Mouse (Mus musculus): Measurements from ENCODE around the gene D5Ertd579e. TPM values are rescaled to one million over a fixed set of nuclear protein-coding genes. Genes with fewer than 3 reads are reported as not detected.
A peak's percentile ranks its signal among the peaks of the same experiment; 100 is the strongest.

Gene D5Ertd579e
- total RNA-seq, 2 experiments from 2014 or later, result 90.2 to 105 TPM

DNA sequence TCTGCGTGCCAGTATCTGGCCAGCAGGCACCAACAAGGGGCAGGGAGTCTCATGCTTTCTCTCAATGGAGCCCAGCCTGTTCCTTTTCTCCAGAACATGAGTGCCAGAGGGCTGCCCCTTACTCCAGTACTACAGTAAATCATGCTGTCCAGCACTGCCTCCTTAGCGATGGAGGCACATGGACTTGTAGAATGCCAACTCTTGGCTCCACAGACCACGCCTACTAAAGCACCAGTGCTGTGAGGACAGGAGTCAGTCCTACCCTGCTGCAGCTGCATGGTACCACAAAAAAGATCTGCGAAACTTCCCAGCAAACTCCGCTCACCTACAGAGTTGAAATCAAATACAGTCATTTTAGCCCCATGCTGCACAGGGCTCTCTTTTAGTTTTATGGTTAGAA, 72.2 kb downstream of the D5Ertd579e start:
- DNase-seq (ENCODE audit: low spot score in 2 of 2), result no peak
- intact Hi-C loops (cut with DNase I), result no loop called here

DNA sequence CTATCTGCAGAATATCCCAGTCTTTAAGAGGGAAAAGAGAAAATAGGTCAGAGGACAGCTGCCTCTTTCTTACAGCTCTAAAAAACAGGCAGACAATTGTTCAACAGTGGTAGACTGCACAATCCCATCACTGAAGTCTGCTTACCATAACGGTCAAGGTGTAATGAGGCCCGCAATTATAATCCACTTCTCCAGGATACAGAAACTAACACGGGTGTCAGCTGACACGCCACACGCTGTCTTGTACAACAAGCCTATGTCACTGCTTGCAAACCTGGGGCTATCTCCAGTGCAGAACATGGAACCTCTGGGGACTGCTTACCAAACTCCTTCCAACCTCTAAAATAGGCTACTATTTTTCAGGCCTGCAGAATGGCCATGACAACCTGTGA, 74.8 kb downstream of the D5Ertd579e start:
- DNase-seq (ENCODE audit: low spot score in 2 of 2), result no peak
- intact Hi-C loops (cut with DNase I), result no loop called here

DNA sequence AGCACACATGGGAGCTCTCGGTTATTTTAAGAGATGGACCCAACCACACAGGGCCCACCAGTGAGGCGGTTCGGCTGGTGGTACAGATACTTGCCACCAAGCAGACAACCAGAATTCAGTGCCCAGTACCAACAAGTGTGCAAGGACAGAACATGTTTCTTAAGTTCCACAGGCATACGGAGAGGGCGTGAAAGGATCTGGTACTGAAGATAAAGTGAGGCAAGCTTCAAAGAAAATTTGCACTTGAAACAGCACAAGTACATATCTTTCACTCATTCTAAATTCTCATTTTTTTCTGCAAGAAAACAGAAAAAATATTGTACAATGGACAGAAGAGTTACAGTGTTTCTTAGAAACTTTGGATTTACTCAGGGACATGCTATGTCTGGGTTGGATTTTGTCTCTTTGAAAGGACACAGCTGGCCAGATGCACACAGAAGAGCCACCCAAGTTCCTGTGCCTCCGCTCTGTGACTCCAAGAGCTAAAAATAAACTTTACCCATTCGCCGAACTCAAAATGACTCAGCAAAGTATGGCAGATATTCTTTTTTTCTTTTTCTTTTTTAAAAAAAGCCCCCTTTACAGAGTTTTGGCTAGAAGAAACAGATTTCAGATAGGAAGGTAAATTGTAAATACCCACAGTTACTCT, 75.3 kb downstream of the D5Ertd579e start:
- no peak for DNase-seq (ENCODE audit: low spot score in 2 of 2)
- intact Hi-C loops (cut with DNase I), result no loop called here

DNA sequence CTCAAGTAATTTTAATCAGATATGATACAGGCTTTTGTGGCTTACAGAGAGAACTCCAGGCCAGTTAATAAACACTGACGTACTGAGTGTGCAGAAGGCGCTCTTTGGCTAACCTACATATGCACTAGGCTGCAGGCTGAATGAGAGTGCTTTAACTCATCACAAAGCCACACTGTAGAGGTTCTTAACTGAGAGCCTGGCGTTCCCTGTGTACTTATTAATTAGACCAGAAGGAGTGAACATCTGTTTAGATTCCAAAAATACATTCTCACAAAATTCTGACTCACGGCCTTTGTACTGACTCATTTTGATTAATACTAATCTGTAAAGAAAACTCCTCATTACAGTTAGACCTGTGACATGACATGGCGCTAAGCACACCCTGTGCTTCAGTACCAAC, 76.9 kb downstream of the D5Ertd579e start:
- no peak for DNase-seq (ENCODE audit: low spot score in 2 of 2)
- intact Hi-C loops (cut with DNase I), result no loop called here

DNA sequence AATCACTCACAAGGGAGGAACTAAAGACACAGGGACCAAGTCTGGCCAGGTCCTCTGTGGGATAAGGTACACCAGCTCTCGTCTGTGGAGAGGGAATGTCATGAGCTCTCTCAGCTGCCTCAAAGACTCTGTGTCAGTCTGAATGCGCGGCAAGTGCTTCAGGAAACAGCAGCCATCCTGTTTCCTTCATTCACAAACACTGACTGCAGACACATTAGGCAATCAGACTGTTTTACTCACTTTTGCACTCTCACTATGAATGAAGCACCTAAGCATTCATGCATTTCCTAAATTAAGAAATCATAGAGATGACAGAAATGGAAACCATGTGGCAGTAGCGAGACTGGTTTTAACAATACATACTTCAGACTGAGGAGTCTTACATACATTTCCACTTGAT, 77.5 kb downstream of the D5Ertd579e start:
- DNase-seq (ENCODE audit: low spot score in 2 of 2), result no peak
- intact Hi-C loops (cut with DNase I), result no loop called here

DNA sequence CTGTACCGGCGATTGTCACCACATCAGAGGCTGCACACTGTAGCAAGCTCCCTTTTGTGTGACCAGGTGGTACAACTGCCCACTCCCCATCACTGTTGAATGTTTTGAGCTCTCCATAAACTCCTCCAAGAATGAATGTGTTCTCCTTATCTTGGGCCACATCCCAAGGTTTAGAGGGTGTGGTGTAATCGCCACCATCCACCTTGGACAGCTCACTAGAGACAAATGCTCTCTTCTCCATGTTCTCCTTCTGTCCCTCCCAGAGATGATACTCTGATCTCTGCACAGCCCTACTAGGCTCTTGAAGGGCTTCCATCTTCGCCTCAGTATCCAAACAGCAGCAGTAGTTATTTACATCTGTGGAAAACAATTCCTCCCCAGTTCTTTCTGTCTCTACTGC, 81.7 kb downstream of the D5Ertd579e start:
- DNase-seq (ENCODE audit: low spot score in 2 of 2), result no peak
- intact Hi-C loops (cut with DNase I), result no loop called here

DNA sequence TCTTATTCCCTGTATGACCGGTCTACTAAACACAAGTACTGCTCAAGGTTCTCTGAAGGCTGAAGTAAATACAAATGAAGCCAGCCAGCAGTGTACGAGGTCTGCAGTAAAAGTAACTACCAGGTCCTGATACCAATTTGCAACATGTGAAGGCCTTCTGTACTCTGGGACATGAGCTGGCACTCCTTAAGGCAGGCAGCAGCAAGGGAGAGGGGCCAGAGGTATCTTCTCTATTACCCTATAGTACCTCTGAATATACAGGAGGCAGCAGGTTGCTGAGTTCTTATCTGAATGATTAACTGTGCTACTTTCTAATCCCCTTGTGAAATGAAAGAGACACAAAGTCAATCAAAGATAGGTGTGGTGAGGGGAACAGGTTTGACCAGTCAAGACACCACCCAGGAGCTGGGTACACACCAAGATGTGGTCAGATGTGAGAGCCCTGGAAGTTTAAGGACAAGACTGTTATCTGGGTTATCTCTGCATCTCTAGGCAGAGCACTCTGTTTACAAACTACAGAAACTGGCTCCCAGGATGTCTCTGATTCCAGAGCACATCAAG, 86.8 kb downstream of the D5Ertd579e start:
- intact Hi-C loops (cut with DNase I), result loop anchor here (5.0 kb wide), 1 partner anchor 88 kb away; the partner anchor contains the start of gene D5Ertd579e
- no peak for DNase-seq (ENCODE audit: low spot score in 2 of 2)

DNA sequence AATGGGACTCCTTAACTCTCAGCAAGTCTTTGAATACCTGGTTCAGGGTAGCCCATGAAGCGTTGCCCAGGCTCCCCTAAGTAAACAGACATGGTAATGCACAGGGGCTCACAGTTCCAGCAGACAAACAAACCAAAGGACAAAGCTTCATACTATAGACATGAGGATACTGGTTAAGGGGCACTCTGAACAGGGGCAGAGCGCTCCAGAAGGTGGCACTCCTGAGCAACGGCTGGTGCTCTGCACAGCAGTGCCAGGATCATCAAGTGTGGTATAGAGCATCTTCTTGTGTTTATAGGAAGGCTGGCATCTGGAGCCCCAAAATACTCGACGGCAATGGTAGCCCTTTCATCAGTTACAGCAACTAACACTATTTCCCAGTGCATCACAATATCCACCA, 92.8 kb downstream of the D5Ertd579e start:
- peak in 1 of 2 experiments; percentile 49 for DNase-seq (ENCODE audit: low spot score in 2 of 2)
- intact Hi-C loops (cut with DNase I), result no loop called here

DNA sequence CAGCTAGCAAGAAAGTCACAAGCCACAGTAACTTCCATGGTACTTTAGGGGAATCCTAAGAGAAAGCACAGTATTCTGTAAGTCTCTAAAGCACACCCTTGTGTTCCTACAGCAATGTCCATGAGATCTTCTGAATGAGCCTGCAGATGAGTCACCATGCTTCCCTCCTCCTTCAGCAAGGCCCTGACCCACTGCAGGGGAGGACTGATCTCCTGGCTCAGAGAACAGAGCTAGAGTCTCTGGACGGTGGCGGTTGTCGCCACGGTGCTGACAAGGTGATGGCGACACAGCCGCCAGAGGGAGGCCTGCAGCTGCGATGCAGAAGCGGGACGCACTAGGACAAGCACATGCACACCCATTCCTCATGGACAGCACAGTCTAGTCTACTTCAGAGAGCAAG, 93.8 kb downstream of the D5Ertd579e start:
- DNase-seq (ENCODE audit: low spot score in 2 of 2), result no peak
- intact Hi-C loops (cut with DNase I), result no loop called here

DNA sequence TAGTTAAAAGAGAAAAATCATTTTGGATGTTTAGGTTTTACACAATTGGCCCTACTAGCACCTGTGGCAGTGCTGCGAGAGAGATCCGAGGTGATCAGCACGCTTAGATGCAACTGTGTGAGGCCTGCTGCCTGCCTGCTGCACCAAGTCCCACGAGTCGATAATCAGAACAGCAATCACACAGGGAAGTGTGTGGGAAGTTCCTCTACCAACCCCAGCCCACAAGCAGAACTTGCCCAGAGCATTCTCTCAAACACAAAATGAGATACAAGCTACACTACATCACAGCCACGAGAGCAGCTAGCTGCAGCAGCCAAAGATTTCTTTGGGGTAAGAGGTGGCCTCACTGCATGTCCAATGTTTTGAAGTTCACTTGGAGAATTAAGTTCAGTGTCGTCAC, 94.3 kb downstream of the D5Ertd579e start:
- intact Hi-C loops (cut with DNase I), result no loop called here

DNA sequence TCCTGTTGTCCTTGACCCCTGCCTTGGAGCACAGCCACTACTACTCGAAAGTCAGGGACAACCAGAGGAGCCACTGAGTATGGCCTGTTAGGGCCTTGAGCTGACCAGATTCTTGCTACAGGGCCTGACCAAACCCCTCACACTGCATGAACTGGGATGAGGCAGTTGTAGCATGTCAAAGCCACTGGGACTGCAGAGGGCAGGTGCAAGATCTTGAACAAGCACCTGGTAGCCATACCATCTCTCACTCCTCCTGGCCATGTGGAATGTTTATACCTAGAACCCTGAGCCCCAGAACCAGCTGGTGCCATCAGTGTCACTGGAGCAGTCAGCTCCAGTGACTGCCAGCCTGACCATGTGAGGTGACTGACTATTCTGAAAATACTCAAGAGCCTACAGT, 96.9 kb downstream of the D5Ertd579e start:
- intact Hi-C loops (cut with DNase I), result no loop called here
- DNase-seq (ENCODE audit: low spot score in 2 of 2), result no peak

More for the DNA sequence above, 94.3 kb downstream of the D5Ertd579e start:
- DNase-seq (ENCODE audit: low spot score in 2 of 2), result no peak

DNA sequence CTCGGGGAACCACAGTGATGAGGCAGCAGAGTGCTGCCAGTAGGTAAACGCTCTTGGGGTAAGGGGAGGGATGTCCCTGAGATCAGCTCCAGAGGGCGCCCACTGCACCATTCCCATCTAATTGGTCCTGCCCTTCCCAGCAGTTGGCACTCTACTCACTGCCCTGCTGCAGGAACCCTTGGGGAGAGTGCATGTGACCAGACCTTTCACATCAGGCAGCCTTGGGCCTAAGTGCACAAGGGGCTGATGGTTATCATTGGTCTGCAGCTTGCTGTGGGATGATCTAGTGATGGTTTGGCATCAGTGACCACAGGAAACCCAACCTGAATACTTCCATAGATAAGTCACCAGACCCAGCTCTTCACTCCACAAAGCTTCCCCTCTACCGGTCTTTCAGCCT, 98.2 kb downstream of the D5Ertd579e start:
- no peak for DNase-seq (ENCODE audit: low spot score in 2 of 2)
- intact Hi-C loops (cut with DNase I), result no loop called here

DNA sequence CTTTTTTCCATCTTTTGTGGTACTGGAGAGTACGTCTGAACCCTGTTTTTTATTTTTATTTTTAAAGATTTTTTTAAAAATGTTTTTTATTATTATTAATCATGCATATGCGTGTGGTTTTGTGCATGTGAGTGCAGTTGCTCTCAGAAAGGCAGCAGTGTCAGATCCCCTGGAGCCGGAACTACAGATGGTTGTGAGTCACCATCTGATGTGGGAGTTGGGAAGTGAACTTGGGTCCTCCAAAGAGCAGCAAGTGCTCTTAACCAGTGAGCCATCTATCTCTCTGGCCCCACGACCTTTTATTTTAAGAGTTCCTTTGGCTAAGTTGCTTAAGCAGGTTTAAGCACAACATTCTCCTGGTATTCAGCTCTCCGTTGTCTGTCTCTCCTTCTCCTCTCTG, 99.6 kb downstream of the D5Ertd579e start:
- intact Hi-C loops (cut with DNase I), result no loop called here
- DNase-seq (ENCODE audit: low spot score in 2 of 2), result no peak

DNA sequence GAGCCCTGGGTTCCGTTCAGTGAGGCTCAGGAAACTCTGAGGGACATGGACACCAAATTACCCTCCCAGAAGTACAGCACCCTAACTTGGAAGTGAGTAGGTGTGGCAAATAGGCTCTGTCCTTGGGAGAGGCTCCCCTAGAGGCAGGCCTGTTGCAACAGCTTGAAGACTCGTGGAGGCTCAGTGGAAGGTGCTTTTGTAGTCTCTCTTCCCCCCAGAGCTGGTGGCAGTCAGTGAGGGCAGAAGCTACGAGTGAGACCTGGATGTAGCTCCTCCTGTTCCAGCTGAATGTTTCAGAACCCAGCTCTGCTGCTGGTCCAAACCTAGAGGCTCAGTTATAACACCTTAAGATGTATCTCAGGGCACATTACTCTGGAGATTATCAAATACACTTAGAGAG, 100.7 kb downstream of the D5Ertd579e start:
- intact Hi-C loops (cut with DNase I), result no loop called here

DNA sequence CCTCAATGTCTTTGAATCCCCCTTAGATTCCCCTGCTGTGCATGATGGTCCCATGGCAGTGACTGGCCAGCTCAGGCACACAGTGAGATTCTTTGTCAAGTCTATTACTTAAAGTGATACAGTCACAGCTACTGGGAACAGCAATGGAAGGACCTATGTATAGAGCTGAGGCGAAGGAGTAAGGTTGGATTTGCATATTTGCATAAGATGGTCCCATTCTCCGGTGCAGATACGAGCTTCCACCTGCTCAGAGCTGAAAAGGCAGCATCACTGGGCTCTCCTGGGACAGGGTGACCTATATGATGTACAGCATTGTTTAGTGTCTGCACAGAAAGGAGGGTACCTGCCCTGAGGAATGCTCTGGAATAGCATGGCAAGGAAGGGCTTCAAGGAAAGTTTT, 101.5 kb downstream of the D5Ertd579e start:
- intact Hi-C loops (cut with DNase I), result no loop called here
- no peak for DNase-seq (ENCODE audit: low spot score in 2 of 2)

More for the DNA sequence above, 100.7 kb downstream of the D5Ertd579e start:
- no peak for DNase-seq (ENCODE audit: low spot score in 2 of 2)

DNA sequence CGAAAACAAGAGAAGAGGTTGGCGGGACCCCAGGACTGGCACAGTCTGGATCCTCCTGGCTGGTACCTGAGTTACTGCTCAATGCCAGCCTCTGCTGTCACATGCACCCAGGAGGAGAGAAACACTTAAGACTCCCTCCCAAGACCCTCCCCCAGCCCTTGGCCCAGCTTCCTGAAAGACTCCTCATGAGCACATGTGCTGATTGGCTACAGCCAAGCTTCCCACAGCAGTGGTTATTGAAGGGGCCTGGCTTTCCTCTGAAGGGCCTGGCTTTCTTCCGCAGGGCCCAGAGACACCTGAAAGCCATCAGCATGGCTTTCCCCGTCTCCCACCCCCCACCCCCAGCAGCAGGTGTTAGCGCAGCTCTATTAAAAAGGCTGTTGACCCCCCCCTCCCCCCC, 102.6 kb downstream of the D5Ertd579e start, which contains the start of gene Tbc1d14:
TSS of gene Tbc1d14 (minus strand) at position 101 of the 400 bp plus-strand sequence.
- intact Hi-C loops (cut with DNase I), result no loop called here
- no peak for DNase-seq (ENCODE audit: low spot score in 2 of 2)

DNA sequence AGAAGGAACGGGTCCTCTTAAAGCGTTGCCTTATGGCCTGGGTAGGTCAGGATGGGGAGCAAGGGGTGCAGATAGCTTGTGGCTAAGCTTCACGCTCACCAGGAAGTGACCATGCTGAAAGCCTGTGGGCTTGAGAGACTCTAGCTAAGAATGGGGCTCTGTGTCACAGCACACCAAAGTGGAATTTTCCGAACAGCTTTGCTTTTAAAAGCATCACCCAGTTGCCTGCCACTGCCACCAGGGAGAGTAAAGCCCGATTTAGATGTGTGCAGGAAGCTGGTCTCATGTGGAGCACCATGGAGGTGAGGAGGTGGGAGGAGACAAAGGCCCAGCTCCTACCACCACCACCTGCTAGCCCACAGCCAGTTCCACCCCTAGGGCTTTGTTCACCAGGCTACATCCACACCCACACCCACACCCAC, 105.3 kb downstream of the D5Ertd579e start:
- DNase-seq (ENCODE audit: low spot score in 2 of 2), result peak; percentile 54 to 63
- intact Hi-C loops (cut with DNase I), result no loop called here

DNA sequence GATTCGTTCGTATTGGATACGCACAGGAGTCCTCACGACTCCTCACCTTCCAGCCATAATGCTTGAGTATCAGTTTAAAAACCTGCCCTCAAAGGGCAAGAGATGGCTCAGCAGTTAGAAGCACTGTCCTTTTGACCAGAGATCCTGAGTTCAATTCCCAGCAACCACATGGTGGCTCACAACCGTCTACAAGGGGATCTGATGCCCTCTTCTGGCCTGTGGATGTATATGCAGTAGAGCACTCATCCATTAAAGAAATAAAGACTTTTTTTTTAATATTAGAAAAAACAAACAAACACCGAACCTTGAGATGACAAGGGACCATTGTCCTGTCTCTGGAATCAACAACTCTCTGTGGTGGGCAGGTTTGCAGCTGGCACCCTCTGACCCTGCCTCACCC, 111.5 kb downstream of the D5Ertd579e start:
- intact Hi-C loops (cut with DNase I), result loop anchor here (5.0 to 10.0 kb wide), 3 partner anchors 102 to 161 kb away; partner anchors contain the start of genes Bloc1s4, Ccdc96, Grpel1 and Tada2b
- no peak for DNase-seq (ENCODE audit: low spot score in 2 of 2)

DNA sequence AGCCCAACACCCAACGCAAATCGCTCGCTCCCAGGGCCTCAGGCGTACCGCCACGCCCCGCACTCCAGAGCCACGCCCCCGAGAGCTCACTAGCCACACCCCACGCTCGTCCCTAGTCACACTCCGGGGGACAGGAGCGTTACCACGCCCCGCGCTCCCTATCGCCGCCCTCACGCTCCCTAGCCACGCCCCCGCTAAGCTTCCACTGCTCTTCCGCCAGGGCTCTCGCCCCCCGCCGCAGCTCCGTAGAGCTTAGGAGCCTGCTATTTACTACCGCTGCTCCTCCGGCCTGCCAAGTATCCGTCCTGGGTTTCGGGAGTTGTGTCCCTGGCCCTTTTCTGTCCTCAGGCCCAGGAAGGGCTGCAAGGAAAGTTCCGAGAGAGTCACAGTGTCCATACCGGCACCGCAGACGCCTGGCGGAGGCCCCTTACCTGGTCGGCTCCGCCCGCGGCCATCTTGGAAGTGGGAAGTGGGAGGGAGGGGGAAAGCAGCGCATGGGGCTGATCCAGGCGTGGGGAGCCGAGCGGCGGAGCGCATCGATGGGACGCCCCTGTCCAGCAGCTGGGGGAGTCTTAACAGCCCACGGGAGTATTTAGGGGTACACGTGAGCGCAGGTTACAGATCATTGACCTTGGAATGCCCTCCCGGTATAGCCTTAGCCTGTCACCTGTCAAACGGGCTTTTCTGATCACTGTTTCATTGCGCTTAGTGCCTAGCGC, 113.7 kb downstream of the D5Ertd579e start:
- intact Hi-C loops (cut with DNase I), result loop anchor here (1.0 to 10.0 kb wide), 4 partner anchors 52 to 163 kb away; partner anchors contain the start of genes Bloc1s4, Ccdc96, Grpel1 and Tada2b

DNA sequence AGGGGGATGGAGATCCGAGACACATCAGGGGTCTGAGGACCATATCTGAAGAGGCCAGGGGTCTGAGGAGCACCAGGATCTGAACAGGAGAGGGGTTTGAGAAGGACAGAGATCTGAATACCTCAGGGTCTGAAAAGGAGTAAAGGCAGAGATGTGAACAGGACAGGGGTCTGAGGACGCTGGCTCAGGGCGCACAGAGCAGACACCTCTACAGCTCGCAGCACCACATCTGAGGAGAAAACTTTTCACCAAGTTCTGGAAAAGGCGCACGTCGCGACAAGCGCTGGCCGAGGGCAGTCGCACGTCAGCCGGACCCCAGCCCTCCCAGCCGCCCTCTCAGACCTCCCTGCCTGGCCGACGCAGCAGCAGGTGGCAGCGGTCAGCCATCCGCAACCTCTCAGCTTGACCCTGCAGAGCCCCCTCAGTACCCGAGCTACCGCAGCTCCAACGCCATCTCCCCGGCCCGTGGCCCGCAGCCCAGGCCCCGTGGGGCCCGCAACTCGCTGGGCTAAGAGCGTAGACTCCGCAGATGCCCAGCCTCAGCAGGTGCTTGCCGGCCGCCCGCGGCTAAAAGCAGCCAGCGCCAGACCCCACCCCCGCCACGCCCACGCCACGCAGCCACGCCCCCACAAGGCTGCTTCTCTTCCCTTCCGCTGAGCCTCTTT, 114.4 kb downstream of the D5Ertd579e start:
- DNase-seq (ENCODE audit: low spot score in 2 of 2), result no peak
- intact Hi-C loops (cut with DNase I), result loop anchor here (5.0 to 10.0 kb wide), 3 partner anchors 99 to 163 kb away; partner anchors contain the start of genes Bloc1s4, Ccdc96, Grpel1 and Tada2b

More for the DNA sequence above, 113.7 kb downstream of the D5Ertd579e start:
- DNase-seq (ENCODE audit: low spot score in 2 of 2), result peak; percentile 98 to 99
